Mouse (Mus musculus) hindbrain, embryonic 12.5 days (tissue): ENCODE measurements around the gene Zfp316. TPM values are rescaled to one million over a fixed set of nuclear protein-coding genes. Genes with fewer than 3 reads are reported as not detected.

Experiments used
- ATAC-seq: fragments of 200-750 bp; cut with Nextera tagmentation; 2 replicates; pipeline ENCODE4 v1.8.0; 2017; ENCODE audit warnings: moderate TSS enrichment; ENCODE audit not compliant: low FRiP score
- H3K27ac ChIP-seq: fragments of 300-500 bp; sonication (generic); 2 replicates; pipeline ENCODE4 v1.5.1; 2016; ENCODE audit warnings: mild to moderate bottlenecking
- H3K27me3 ChIP-seq: fragments of 300-500 bp; sonication (generic); 2 replicates; pipeline ENCODE4 v1.6.1; 2016; ENCODE audit warnings: mild to moderate bottlenecking
- H3K36me3 ChIP-seq: fragments of 300-500 bp; sonication (generic); 2 replicates; pipeline ENCODE4 v1.6.1; 2016; ENCODE audit warnings: mild to moderate bottlenecking
- H3K4me1 ChIP-seq: fragments of 300-500 bp; sonication (generic); 2 replicates; pipeline ENCODE4 v1.6.1; 2016
- H3K4me2 ChIP-seq: fragments of 300-500 bp; sonication (generic); replicated peaks from 2 replicates; pipeline ENCODE4 v1.6.1; 2016; ENCODE audit warnings: mild to moderate bottlenecking
- H3K4me3 ChIP-seq: fragments of 300-500 bp; sonication (generic); 2 replicates; pipeline ENCODE4 v1.5.1; 2016; ENCODE audit warnings: mild to moderate bottlenecking
- H3K9ac ChIP-seq: fragments of 300-500 bp; sonication (generic); 2 replicates; pipeline ENCODE4 v1.6.1; 2016; ENCODE audit warnings: mild to moderate bottlenecking, moderate library complexity
- H3K9me3 ChIP-seq: fragments of 300-500 bp; sonication (generic); replicated peaks from 2 replicates; pipeline ENCODE4 v1.6.1; 2016; ENCODE audit warnings: mild to moderate bottlenecking
- WGBS: fragments of 180-500 bp; shearing (Covaris S2); methylation state at CpG from one replicate; pipeline ENCODE4 v1.1.7; 2016; 5-methylcytosine and 5-hydroxymethylcytosine counted together
- polyA plus RNA-seq: library from polyadenylated mRNA; unstranded; fragments of >200 nt; fragmentation: Nextera tagmentation; extraction: Ambion mirVana; gene quantifications from 2 replicates; pipeline ENCODE4 v1.2.1, GENCODE M21; 2016

Gene Zfp316
- polyA plus RNA-seq, 1 experiment from 2014 or later: 16.9 TPM

- Histone ChIP-seq H3K4me3 (no peak overlapping the region), H3K9ac (no peak overlapping the region)
Measured at GRCm38 (mm10) chr5:143272540-143273330, 2.9 kb upstream of the Zfp316 start.

DNA sequence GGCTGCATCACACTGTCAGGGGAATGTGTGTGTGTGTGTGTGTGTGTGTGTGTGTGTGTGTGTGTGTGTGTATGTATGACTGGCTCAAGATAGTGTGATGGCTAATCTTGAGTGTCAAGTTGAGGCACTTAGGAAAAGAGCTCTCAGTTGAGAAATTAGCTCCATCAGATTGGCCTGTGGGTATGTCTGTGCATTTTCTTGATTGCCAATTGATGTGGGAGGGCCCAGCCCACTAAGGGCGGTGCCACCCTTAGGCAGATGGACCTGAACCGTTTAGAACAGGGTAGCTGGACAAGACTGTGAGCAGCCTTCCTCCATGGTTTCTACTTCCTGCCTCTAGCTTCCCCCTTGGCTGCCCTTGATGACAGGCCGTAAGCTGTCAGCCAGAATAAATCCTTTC, 2.3 kb upstream of the Zfp316 start:
- Histone ChIP-seq H3K27ac (no peak overlapping the region), H3K27me3 (peaks cover 17% of the 10 kb centered on the region; the same call in 1 of the 2 replicates), H3K36me3 (no peaks in the 10 kb centered on the region), H3K4me1 (peaks cover 20% of the 10 kb centered on the region), H3K4me3 (no peak overlapping the region), H3K9ac (no peak overlapping the region), H3K4me2 (no peak overlapping the region), H3K9me3 (no peaks in the 10 kb centered on the region)
- WGBS: 81% methylated on average over 3 of the region's 3 CpGs
- ATAC-seq: no peak

More at GRCm38 (mm10) chr5:143272540-143273330, 2.9 kb upstream of the Zfp316 start:
- H3K4me2 ChIP-seq: no peak overlapping the region
- no peaks in the 10 kb centered on the region for H3K9me3 ChIP-seq
- no peak overlapping the region for H3K27ac ChIP-seq
- H3K36me3 ChIP-seq: no peaks in the 10 kb centered on the region
- ATAC-seq: no peak
- peaks cover 19% of the 10 kb centered on the region for H3K4me1 ChIP-seq
- 91% methylated on average over 16 of the region's 16 CpGs for WGBS
- H3K27me3 ChIP-seq: peaks cover 17% of the 10 kb centered on the region; the same call in 1 of the 2 replicates

DNA sequence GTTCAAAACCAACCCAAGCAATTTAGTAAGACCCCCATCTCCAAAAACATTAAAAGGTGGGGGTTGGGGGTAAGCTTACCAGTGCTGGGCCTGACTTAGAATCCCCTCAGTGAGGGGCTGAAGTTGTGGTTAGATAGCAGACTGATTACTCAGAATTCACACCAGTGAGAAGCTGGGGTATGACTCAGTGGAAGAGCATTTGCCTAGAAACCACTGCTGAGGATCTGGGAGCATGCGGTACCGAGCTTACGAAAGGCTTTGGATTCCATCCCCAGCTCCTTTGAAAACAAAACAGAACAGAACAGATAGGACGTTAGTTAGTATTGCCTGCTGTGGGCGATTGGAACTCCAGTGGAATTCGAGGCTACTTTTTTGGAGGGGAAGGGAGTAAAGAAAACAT, 1.8 kb upstream of the Zfp316 start:
- no peak overlapping the region for H3K4me2 ChIP-seq
- H3K9me3 ChIP-seq: no peaks in the 10 kb centered on the region
- no peaks in the 10 kb centered on the region for H3K36me3 ChIP-seq
- no peak overlapping the region for H3K27ac ChIP-seq
- H3K4me3 ChIP-seq: no peak overlapping the region
- H3K27me3 ChIP-seq: peaks cover 17% of the 10 kb centered on the region; the same call in 1 of the 2 replicates
- 92% methylated on average over 6 of the region's 6 CpGs for WGBS
- ATAC-seq: no peak
- H3K9ac ChIP-seq: no peak overlapping the region
- H3K4me1 ChIP-seq: peaks cover 23% of the 10 kb centered on the region

DNA sequence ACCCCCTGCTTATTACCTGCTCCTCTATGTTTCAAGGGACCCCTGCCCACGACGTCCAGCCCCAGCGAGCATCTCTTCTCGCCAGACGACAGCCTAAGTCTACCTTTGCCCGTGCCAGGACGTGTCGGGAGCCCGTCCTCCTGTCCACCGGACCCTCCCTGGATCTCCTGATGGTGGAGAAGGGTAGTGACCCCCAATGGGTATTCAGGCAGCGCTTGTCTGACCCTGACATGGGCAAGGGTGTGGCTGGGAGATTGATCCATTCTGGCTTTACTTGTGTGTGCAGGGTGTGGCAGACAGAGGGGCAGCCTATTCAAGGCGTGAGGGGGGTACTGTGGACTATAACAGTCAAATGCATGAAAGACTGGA, 313 bp upstream of the Zfp316 start:
- H3K27ac ChIP-seq: peak overlapping the region; percentile 77

DNA sequence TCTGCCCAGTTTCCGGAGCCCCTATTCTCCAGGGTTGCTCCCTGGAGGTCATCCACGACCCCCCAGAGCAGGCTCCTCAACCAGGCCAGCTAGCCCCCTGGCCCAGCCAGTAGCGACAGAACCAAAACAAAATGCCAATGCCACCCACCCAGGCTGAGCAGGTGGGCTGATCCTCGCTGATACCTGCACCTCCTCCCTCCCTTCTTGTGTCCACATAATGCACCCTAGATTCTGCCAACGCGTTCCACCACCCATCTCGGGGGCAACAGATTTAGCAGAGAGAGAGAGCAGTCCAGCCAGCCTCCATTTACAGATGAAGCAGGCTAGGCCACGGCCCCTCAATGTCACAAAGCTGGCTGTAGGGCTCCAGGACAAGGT, 848 bp downstream of the Zfp316 start:
- WGBS: 28% methylated on average over 8 of the region's 8 CpGs
- H3K9me3 ChIP-seq: no peaks in the 10 kb centered on the region
- H3K27ac ChIP-seq: peak overlapping the region; percentile 77
- H3K27me3 ChIP-seq: no peaks in the 10 kb centered on the region
- H3K4me3 ChIP-seq: peak overlapping the region; percentile 69
- peak overlapping the region; percentile 95 for H3K4me2 ChIP-seq
- 0 out of 2 replicates have a peak, but pooled peaks have one; percentile 1 for ATAC-seq
- peaks cover 26% of the 10 kb centered on the region for H3K4me1 ChIP-seq
- peaks cover 13% of the 10 kb centered on the region for H3K36me3 ChIP-seq
- peak overlapping the region; percentile 88 for H3K9ac ChIP-seq

More for the DNA sequence above, 313 bp upstream of the Zfp316 start:
- Histone ChIP-seq H3K9me3 (no peaks in the 10 kb centered on the region), H3K36me3 (0 out of 2 replicates have a peak, but pooled peaks cover 1% of the 10 kb centered on the region), H3K27me3 (peaks cover 5% of the 10 kb centered on the region; the same call in 1 of the 2 replicates), H3K4me2 (peak overlapping the region; percentile 95), H3K9ac (peak overlapping the region; percentile 88), H3K4me1 (peaks cover 26% of the 10 kb centered on the region), H3K4me3 (peak overlapping the region; percentile 69)
- 5% methylated on average over 12 of the region's 12 CpGs for WGBS
- ATAC-seq: peak; percentile 61

- no peak for ATAC-seq
- Histone ChIP-seq H3K9ac (no peak overlapping the region), H3K4me3 (no peak overlapping the region), H3K4me1 (peaks cover 26% of the 10 kb centered on the region), H3K9me3 (no peaks in the 10 kb centered on the region), H3K4me2 (no peak overlapping the region), H3K27me3 (no peaks in the 10 kb centered on the region), H3K36me3 (peaks cover 35% of the 10 kb centered on the region), H3K27ac (no peak overlapping the region)
- 91% methylated on average over 6 of the region's 6 CpGs for WGBS
Measured at GRCm38 (mm10) chr5:143266794-143267193, 3.0 kb downstream of the Zfp316 start.

- no peak overlapping the region for H3K4me2 ChIP-seq
- WGBS: 59% methylated on average over 1 of the region's 1 CpGs
- H3K27ac ChIP-seq: no peak overlapping the region
- H3K4me1 ChIP-seq: peaks cover 19% of the 10 kb centered on the region
- no peak overlapping the region for H3K9ac ChIP-seq
- no peaks in the 10 kb centered on the region for H3K9me3 ChIP-seq
- no peak overlapping the region for H3K4me3 ChIP-seq
- H3K36me3 ChIP-seq: peaks cover 45% of the 10 kb centered on the region
- ATAC-seq: no peak
- no peaks in the 10 kb centered on the region for H3K27me3 ChIP-seq
Measured at GRCm38 (mm10) chr5:143265409-143265808, 4.4 kb downstream of the Zfp316 start.

DNA sequence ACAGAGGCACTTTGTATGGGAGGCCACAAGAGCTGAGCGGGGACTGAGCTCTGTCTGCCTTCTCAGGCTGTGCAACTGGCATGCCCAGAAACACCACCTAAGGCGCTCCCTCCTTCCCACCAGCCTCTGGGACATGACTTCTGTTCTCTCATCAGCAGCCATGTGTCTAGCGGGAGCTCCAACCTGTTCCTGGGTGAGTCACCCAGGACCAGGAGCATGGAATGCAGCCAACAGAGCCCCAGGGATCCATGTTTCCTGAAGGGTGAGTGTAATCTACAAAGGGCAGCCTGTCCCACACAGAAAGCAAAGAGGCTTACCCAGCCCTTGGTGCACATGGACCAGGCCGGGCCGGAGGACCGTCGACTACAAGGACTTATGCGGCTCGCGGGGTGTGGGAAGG, 5.1 kb downstream of the Zfp316 start:
- ATAC-seq: no peak
- no peak overlapping the region for H3K4me2 ChIP-seq
- H3K4me3 ChIP-seq: no peak overlapping the region
- H3K27ac ChIP-seq: no peak overlapping the region
- WGBS: 94% methylated on average over 10 of the region's 10 CpGs
- H3K36me3 ChIP-seq: peaks cover 52% of the 10 kb centered on the region
- peaks cover 16% of the 10 kb centered on the region for H3K4me1 ChIP-seq
- H3K9ac ChIP-seq: no peak overlapping the region
- no peaks in the 10 kb centered on the region for H3K9me3 ChIP-seq
- H3K27me3 ChIP-seq: no peaks in the 10 kb centered on the region

DNA sequence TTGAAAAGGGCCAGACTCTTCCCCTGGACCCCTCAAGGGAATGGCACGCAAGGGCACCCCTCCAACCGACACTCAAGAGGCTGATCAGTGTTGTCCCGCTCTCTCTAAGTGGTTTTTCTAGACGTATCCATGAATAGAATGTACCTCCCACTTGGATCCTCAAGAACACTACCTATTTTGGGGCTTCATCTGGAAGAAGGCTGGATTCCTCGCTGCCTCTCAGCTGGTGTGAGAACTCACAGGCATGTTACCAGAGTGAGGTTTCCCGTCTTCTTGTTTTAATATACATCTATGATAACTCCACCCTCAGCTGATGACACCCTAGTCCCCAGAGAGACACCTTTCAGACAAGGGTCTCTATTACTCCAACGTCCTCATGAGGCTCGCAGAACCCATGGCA, 8.2 kb downstream of the Zfp316 start:
- 0 out of 2 replicates have a peak, but pooled peaks cover 3% of the 10 kb centered on the region for H3K4me1 ChIP-seq
- H3K36me3 ChIP-seq: peaks cover 82% of the 10 kb centered on the region
- no peaks in the 10 kb centered on the region for H3K9me3 ChIP-seq
- H3K27me3 ChIP-seq: peaks cover 25% of the 10 kb centered on the region
- no peak overlapping the region for H3K27ac ChIP-seq
- no peak for ATAC-seq
- H3K4me2 ChIP-seq: no peak overlapping the region
- WGBS: 94% methylated on average over 8 of the region's 8 CpGs
- no peak overlapping the region for H3K4me3 ChIP-seq
- no peak overlapping the region for H3K9ac ChIP-seq

DNA sequence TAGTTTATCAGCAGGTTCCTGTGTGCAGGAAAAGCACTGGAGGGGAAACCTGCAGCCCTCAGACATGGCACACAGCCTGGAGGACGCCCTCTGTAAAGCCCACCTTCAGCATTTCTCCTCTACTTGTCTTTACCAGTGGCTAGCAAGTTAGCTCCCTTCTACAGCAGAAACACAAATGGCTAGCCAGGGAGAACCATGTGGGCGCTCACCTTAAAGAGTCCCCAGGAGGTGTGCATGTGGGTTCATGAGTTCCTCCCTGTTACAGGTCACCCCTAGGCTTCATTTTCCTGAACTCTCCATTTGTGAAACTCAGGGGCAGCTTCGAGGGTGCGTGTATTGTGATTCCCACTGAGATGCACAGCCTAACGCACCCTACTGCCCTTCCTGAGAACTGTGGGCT, 14.0 kb downstream of the Zfp316 start:
- Histone ChIP-seq H3K4me1 (peaks cover 21% of the 10 kb centered on the region), H3K9me3 (no peaks in the 10 kb centered on the region), H3K9ac (no peak overlapping the region), H3K27me3 (peaks cover 83% of the 10 kb centered on the region), H3K27ac (no peak overlapping the region), H3K36me3 (peaks cover 86% of the 10 kb centered on the region), H3K4me3 (no peak overlapping the region), H3K4me2 (no peak overlapping the region)
- whole genome bisulfite sequencing: 78% methylated on average over 5 of the region's 5 CpGs
- ATAC-seq: no peak

- WGBS: 15% methylated on average over 24 of the region's 24 CpGs
- Histone ChIP-seq H3K36me3 (peaks cover 80% of the 10 kb centered on the region), H3K27ac (no peak overlapping the region), H3K9ac (no peak overlapping the region), H3K4me1 (peaks cover 21% of the 10 kb centered on the region), H3K4me3 (peak overlapping the region; percentile 34; the same call in 1 of the 2 replicates), H3K4me2 (no peak overlapping the region), H3K9me3 (no peaks in the 10 kb centered on the region), H3K27me3 (peaks cover 84% of the 10 kb centered on the region)
- ATAC-seq: no peak
Measured at GRCm38 (mm10) chr5:143255131-143255519, 14.7 kb downstream of the Zfp316 start.

- no peaks in the 10 kb centered on the region for H3K9me3 ChIP-seq
- WGBS: 7% methylated on average over 66 of the region's 66 CpGs
- H3K27ac ChIP-seq: no peak overlapping the region
- H3K36me3 ChIP-seq: peaks cover 78% of the 10 kb centered on the region
- peaks cover 84% of the 10 kb centered on the region for H3K27me3 ChIP-seq
- peaks cover 21% of the 10 kb centered on the region for H3K4me1 ChIP-seq
- H3K9ac ChIP-seq: peak overlapping the region; percentile 35; the same call in 1 of the 2 replicates
- ATAC-seq: no peak
- peak overlapping the region; percentile 34 for H3K4me3 ChIP-seq
- H3K4me2 ChIP-seq: peak overlapping the region; percentile 62
Measured at GRCm38 (mm10) chr5:143254487-143255130, 15.2 kb downstream of the Zfp316 start.
